Mouse (Mus musculus): ENCODE measurements around the gene Ift172. TPM values are rescaled to one million over a fixed set of nuclear protein-coding genes. Genes with fewer than 3 reads are reported as not detected.

The Ift172 gene
- total and polyA plus RNA-seq, 2 experiments: 11.7 to 17.8 TPM

DNA sequence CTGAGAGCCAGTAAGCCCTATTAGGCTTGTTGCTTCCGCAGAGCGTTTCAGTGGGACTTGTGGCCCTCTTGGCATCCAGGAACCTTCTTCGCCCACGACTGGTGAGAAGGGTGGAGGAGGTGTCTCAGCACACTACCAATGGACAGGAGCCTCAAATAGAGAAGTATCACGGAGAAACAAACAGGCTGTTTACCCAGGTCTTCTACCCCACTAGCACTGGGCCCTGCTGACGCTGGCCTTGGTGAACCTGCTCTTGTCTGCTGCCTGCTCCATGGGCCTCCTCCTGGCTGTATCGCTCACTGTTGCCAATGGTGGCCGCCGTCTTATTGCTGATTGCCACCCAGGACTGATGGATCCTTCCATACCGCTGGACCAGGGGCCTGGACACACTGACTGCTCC, 38.8 kb downstream of the Ift172 start:
- Histone ChIP-seq H3K27me3 (ENCODE audit: control insufficient read depth, insufficient read depth, low read length) (no peaks in the 10 kb centered on the region), H3K4me3 (ENCODE audit: insufficient read depth, low read depth, low read length) (no peak overlapping the region), H3K27ac (replicated peaks; ENCODE audit: insufficient read depth, low read depth, low read length) (no peak overlapping the region), H3K79me2 (ENCODE audit: control insufficient read depth, insufficient read depth, low read length) (no peaks in the 10 kb centered on the region), H3K9ac (ENCODE audit: low read depth, low read length) (no peak overlapping the region), H3K4me1 (ENCODE audit: control insufficient read depth, insufficient read depth, low read length) (peaks cover 2% of the 10 kb centered on the region), H3K36me3 (ENCODE audit: control insufficient read depth, insufficient read depth, low read length) (peaks cover 36% of the 10 kb centered on the region)
- no peak for DNase-seq (ENCODE audit: extremely low read depth, low read depth, low spot score)
- WGBS: 89% methylated on average over 10 of the region's 10 CpGs
- no peak for TF ChIP-seq POLR2A (IDR thresholded peaks at IDR 0.05; ENCODE audit: extremely low read depth, insufficient read depth, low read length)
- TF ChIP-seq CTCF (IDR thresholded peaks at IDR 0.05; ENCODE audit: low read depth, low read length): no peak

DNA sequence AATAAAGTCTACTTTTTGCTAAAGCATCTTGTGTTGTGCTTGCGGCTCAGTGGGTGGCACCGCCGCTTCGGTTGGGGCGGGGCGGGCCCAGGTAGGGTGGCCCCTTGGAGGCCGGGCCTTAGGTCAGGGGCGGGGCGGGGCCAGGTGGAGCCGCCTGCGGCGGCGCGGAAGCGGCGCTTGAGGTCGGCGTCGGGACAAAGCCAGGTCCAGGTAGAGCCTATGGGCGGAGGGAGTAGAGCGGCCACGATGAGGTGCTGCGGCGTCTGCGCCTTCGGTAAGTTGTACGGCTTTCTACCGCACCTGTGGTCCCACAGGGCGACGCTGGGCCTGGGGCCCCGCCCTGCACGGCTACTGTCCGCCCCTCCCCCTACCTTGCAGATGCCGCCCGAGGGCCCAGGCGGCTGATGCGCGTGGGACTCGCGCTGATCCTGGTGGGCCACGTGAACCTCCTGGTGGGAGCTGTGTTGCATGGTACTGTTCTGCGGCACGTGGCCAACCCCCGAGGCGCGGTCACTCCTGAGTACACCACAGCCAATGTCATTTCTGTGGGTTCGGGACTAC, 39.3 kb downstream of the Ift172 start, which contains the start of gene Krtcap3:
TSS of gene Krtcap3 (plus strand) at position 151 of the 561 bp plus-strand sequence.
- Histone ChIP-seq H3K27me3 (ENCODE audit: control insufficient read depth, insufficient read depth, low read length) (no peaks in the 10 kb centered on the region), H3K79me2 (ENCODE audit: control insufficient read depth, insufficient read depth, low read length) (no peaks in the 10 kb centered on the region), H3K36me3 (ENCODE audit: control insufficient read depth, insufficient read depth, low read length) (peaks cover 42% of the 10 kb centered on the region), H3K4me3 (ENCODE audit: insufficient read depth, low read depth, low read length) (peak within 1 kb of the TSS; percentile 60), H3K4me1 (ENCODE audit: control insufficient read depth, insufficient read depth, low read length) (peaks cover under 1% of the 10 kb centered on the region; the same call in 1 of the 2 replicates), H3K9ac (ENCODE audit: low read depth, low read length) (peak within 1 kb of the TSS; percentile 37; the same call in 1 of the 2 replicates), H3K27ac (replicated peaks; ENCODE audit: insufficient read depth, low read depth, low read length) (no peak within 1 kb of the TSS)
- 49% methylated on average over 47 of the region's 47 CpGs for WGBS
- TF ChIP-seq POLR2A (IDR thresholded peaks at IDR 0.05; ENCODE audit: extremely low read depth, insufficient read depth, low read length) (no peak), CTCF (IDR thresholded peaks at IDR 0.05; ENCODE audit: low read depth, low read length) (no peak)
- DNase-seq (ENCODE audit: extremely low read depth, low read depth, low spot score): no peak

DNA sequence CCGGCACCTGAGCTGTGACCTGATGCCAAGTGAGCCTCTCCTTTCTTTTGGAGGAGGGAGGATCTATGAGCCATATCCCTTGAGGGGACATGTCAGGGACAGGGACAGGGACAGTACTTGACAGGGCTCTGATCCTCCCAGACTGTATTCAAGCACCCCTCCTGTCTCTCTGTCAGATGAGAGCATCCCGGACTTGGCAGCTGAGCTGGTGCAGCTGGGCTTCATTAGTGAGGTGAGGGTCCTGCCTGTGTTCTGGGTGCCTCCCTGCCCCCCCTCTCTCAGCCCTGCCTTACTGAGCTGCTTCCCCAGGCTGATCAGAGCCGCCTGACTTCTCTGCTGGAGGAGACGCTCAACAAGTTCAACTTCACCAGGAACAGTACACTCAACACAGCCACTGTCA, 40.2 kb downstream of the Ift172 start:
- no peak overlapping the region for H3K27ac ChIP-seq (replicated peaks; ENCODE audit: insufficient read depth, low read depth, low read length)
- 88% methylated on average over 4 of the region's 4 CpGs for WGBS
- H3K9ac ChIP-seq (ENCODE audit: low read depth, low read length): no peak overlapping the region
- DNase-seq (ENCODE audit: extremely low read depth, low read depth, low spot score): no peak
- H3K4me3 ChIP-seq (ENCODE audit: insufficient read depth, low read depth, low read length): no peak overlapping the region
- no peaks in the 10 kb centered on the region for H3K4me1 ChIP-seq (ENCODE audit: control insufficient read depth, insufficient read depth, low read length)
- H3K27me3 ChIP-seq (ENCODE audit: control insufficient read depth, insufficient read depth, low read length): no peaks in the 10 kb centered on the region
- H3K79me2 ChIP-seq (ENCODE audit: control insufficient read depth, insufficient read depth, low read length): no peaks in the 10 kb centered on the region
- TF ChIP-seq POLR2A (IDR thresholded peaks at IDR 0.05; ENCODE audit: extremely low read depth, insufficient read depth, low read length) (no peak), CTCF (IDR thresholded peaks at IDR 0.05; ENCODE audit: low read depth, low read length) (no peak)
- peaks cover 48% of the 10 kb centered on the region for H3K36me3 ChIP-seq (ENCODE audit: control insufficient read depth, insufficient read depth, low read length)

DNA sequence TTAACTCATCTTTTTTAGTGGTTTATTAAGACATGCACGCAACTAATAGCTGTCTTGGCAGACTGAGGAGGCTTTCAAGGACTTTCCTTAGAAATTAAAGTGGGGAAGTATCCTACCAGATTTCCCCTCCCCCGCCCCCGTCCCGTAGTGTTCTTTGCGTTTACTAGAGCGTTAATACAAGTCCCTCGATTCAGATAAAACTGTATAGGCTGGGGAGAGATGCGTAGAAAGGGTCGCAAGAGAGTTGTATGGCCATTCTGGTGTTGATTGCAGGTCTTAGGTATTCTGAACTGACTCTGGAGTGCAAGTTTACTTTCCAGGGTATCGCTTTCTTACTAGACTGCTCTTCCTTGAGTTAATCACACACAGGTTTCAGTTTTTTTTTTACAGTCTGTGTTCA, 48.7 kb downstream of the Ift172 start:
- Histone ChIP-seq H3K36me3 (ENCODE audit: control insufficient read depth, insufficient read depth, low read length) (peaks cover 31% of the 10 kb centered on the region), H3K27me3 (ENCODE audit: control insufficient read depth, insufficient read depth, low read length) (no peaks in the 10 kb centered on the region), H3K4me3 (ENCODE audit: insufficient read depth, low read depth, low read length) (no peak overlapping the region), H3K9ac (ENCODE audit: low read depth, low read length) (no peak overlapping the region; the same call in 1 of the 2 replicates), H3K79me2 (ENCODE audit: control insufficient read depth, insufficient read depth, low read length) (peaks cover 4% of the 10 kb centered on the region; the same call in 1 of the 2 replicates), H3K4me1 (ENCODE audit: control insufficient read depth, insufficient read depth, low read length) (peaks cover 4% of the 10 kb centered on the region), H3K27ac (replicated peaks; ENCODE audit: insufficient read depth, low read depth, low read length) (no peak overlapping the region)
- no peak for DNase-seq (ENCODE audit: extremely low read depth, low read depth, low spot score)
- 18% methylated on average over 10 of the region's 10 CpGs for WGBS
- TF ChIP-seq CTCF (IDR thresholded peaks at IDR 0.05; ENCODE audit: low read depth, low read length) (no peak), POLR2A (IDR thresholded peaks at IDR 0.05; ENCODE audit: extremely low read depth, insufficient read depth, low read length) (no peak)

DNA sequence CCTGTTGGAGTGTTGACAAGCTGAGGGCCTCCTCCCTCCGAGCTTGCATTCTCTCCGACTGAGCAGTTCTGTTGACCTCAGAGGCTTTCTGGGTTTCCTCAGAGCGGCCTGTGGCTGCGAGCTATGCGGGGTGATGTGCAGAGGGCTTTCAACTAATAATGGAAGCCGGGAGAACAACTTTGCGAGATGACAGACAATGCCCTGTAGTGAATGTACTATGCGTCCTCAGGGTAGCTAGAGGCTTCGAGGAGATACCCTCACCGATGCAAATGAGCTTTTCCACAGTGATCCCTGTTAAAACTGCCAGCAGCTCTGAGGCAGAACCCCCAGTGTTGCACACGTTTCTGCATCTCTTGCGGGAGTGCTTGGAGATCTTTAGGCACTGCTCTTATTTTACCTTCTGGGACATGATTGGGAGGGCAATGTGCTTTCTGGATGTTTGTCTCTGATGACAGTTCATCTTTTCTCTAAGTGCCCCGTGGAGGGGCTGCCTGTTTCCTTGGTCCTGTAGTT, 49.3 kb downstream of the Ift172 start:
- Histone ChIP-seq H3K79me2 (ENCODE audit: control insufficient read depth, insufficient read depth, low read length) (peaks cover 4% of the 10 kb centered on the region; the same call in 1 of the 2 replicates), H3K27ac (replicated peaks; ENCODE audit: insufficient read depth, low read depth, low read length) (peak overlapping the region; percentile 29; the same call in 1 of the 2 replicates), H3K9ac (ENCODE audit: low read depth, low read length) (peak overlapping the region; percentile 10), H3K4me1 (ENCODE audit: control insufficient read depth, insufficient read depth, low read length) (peaks cover 4% of the 10 kb centered on the region), H3K4me3 (ENCODE audit: insufficient read depth, low read depth, low read length) (peak overlapping the region; percentile 48), H3K36me3 (ENCODE audit: control insufficient read depth, insufficient read depth, low read length) (peaks cover 25% of the 10 kb centered on the region), H3K27me3 (ENCODE audit: control insufficient read depth, insufficient read depth, low read length) (no peaks in the 10 kb centered on the region)
- DNase-seq (ENCODE audit: extremely low read depth, low read depth, low spot score): peak; percentile 14
- WGBS: 0% methylated on average over 13 of the region's 13 CpGs
- no peak for TF ChIP-seq CTCF (IDR thresholded peaks at IDR 0.05; ENCODE audit: low read depth, low read length)
- no peak for TF ChIP-seq POLR2A (IDR thresholded peaks at IDR 0.05; ENCODE audit: extremely low read depth, insufficient read depth, low read length)

All from liver, adult 2 months (tissue).